Mouse (Mus musculus): Measurements from ENCODE around the gene Kat2b. TPM values are rescaled to one million over a fixed set of nuclear protein-coding genes. Genes with fewer than 3 reads are reported as not detected.
"Not testable (repeated sequence)": the region's sequence is repeated elsewhere in the genome, so short reads cannot be mapped to it uniquely, and the experiment has no call there.

Kat2b gene
- polyA plus RNA-seq, 1 experiment from 2014 or later: 5.1 TPM

- no peak overlapping the region for H3K4me2 ChIP-seq
- H3K27me3 ChIP-seq: no peaks in the 10 kb centered on the region
- WGBS: 92% methylated on average over 8 of the region's 8 CpGs
- no peak overlapping the region for H3K4me3 ChIP-seq
- no peaks in the 10 kb centered on the region for H3K9me3 ChIP-seq
- peaks cover 51% of the 10 kb centered on the region for H3K36me3 ChIP-seq
- H3K27ac ChIP-seq: no peak overlapping the region
- no peaks in the 10 kb centered on the region for H3K4me1 ChIP-seq
- H3K9ac ChIP-seq: no peak overlapping the region
- no peak for ATAC-seq (ENCODE audit: insufficient number of reproducible peaks, insufficient read depth, low FRiP score, low TSS enrichment, low read depth)
Measured at GRCm38 (mm10) chr17:53670453-53670852, 103.8 kb downstream of the Kat2b start.

GRCm38 (mm10) chr17:53678716-53679115 is 112.1 kb downstream of the Kat2b start:
- Histone ChIP-seq H3K9ac (no peak overlapping the region), H3K27me3 (no peaks in the 10 kb centered on the region), H3K27ac (no peak overlapping the region), H3K4me2 (no peak overlapping the region), H3K9me3 (no peaks in the 10 kb centered on the region), H3K36me3 (peaks cover 61% of the 10 kb centered on the region), H3K4me1 (no peaks in the 10 kb centered on the region), H3K4me3 (no peak overlapping the region)
- 84% methylated on average over 8 of the region's 8 CpGs for WGBS
- no peak for ATAC-seq (ENCODE audit: insufficient number of reproducible peaks, insufficient read depth, low FRiP score, low TSS enrichment, low read depth)

GRCm38 (mm10) chr17:53688321-53688720 is 121.7 kb downstream of the Kat2b start:
- Histone ChIP-seq H3K27ac (no peak overlapping the region), H3K4me1 (peaks cover 11% of the 10 kb centered on the region; the same call in 1 of the 2 replicates)
- 22% methylated on average over 1 of the region's 1 CpGs for WGBS

GRCm38 (mm10) chr17:53688877-53689802 is 122.5 kb downstream of the Kat2b start, which contains the start of gene Sgo1:
Gene Sgo1 (minus strand): TSS chr17:53689333.
- WGBS: under 1% methylated on average over 78 of the region's 78 CpGs
- peak within 1 kb of the TSS; percentile 71 for H3K4me2 ChIP-seq
- peaks cover 11% of the 10 kb centered on the region; the same call in 1 of the 2 replicates for H3K4me1 ChIP-seq
- ATAC-seq (ENCODE audit: insufficient number of reproducible peaks, insufficient read depth, low FRiP score, low TSS enrichment, low read depth): peak; percentile 99
- H3K27me3 ChIP-seq: no peaks in the 10 kb centered on the region
- peak within 1 kb of the TSS; percentile 98 for H3K27ac ChIP-seq
- H3K36me3 ChIP-seq: peaks cover 21% of the 10 kb centered on the region
- H3K9ac ChIP-seq: peak within 1 kb of the TSS; percentile 85
- no peaks in the 10 kb centered on the region for H3K9me3 ChIP-seq
- H3K4me3 ChIP-seq: peak within 1 kb of the TSS; percentile 66

More at GRCm38 (mm10) chr17:53688321-53688720, 121.7 kb downstream of the Kat2b start:
- ATAC-seq (ENCODE audit: insufficient number of reproducible peaks, insufficient read depth, low FRiP score, low TSS enrichment, low read depth): no peak
- H3K4me2 ChIP-seq: peak overlapping the region; percentile 71
- no peaks in the 10 kb centered on the region for H3K27me3 ChIP-seq
- peak overlapping the region; percentile 66 for H3K4me3 ChIP-seq
- no peaks in the 10 kb centered on the region for H3K9me3 ChIP-seq
- peak overlapping the region; percentile 85 for H3K9ac ChIP-seq
- peaks cover 28% of the 10 kb centered on the region for H3K36me3 ChIP-seq

GRCm38 (mm10) chr17:53689946-53690345 is 123.3 kb downstream of the Kat2b start:
- Histone ChIP-seq H3K9me3 (no peaks in the 10 kb centered on the region), H3K4me1 (peaks cover 11% of the 10 kb centered on the region; the same call in 1 of the 2 replicates), H3K27me3 (no peaks in the 10 kb centered on the region), H3K4me3 (peak overlapping the region; percentile 66), H3K9ac (peak overlapping the region; percentile 85), H3K4me2 (peak overlapping the region; percentile 71), H3K27ac (peak overlapping the region; percentile 98), H3K36me3 (peaks cover 14% of the 10 kb centered on the region)
- no peak for ATAC-seq (ENCODE audit: insufficient number of reproducible peaks, insufficient read depth, low FRiP score, low TSS enrichment, low read depth)
- WGBS: 25% methylated on average over 7 of the region's 7 CpGs

- H3K4me3 ChIP-seq: no peak overlapping the region
- WGBS: 72% methylated on average over 2 of the region's 2 CpGs
Measured at GRCm38 (mm10) chr17:53694039-53694438, 127.4 kb downstream of the Kat2b start.

GRCm38 (mm10) chr17:53697521-53697920 is 130.9 kb downstream of the Kat2b start:
- not testable (repeated sequence) for ATAC-seq (ENCODE audit: insufficient number of reproducible peaks, insufficient read depth, low FRiP score, low TSS enrichment, low read depth); H3K4me3 ChIP-seq; H3K9ac ChIP-seq; H3K9me3 ChIP-seq; H3K27ac ChIP-seq; H3K27me3 ChIP-seq; H3K4me2 ChIP-seq; H3K36me3 ChIP-seq; H3K4me1 ChIP-seq
- 91% methylated on average over 8 of the region's 8 CpGs for WGBS

More at GRCm38 (mm10) chr17:53694039-53694438, 127.4 kb downstream of the Kat2b start:
- Histone ChIP-seq H3K9ac (no peak overlapping the region), H3K36me3 (no peaks in the 10 kb centered on the region), H3K4me1 (0 out of 2 replicates have a peak, but pooled peaks cover 5% of the 10 kb centered on the region), H3K27me3 (no peaks in the 10 kb centered on the region), H3K27ac (no peak overlapping the region), H3K4me2 (no peak overlapping the region), H3K9me3 (no peaks in the 10 kb centered on the region)
- no peak for ATAC-seq (ENCODE audit: insufficient number of reproducible peaks, insufficient read depth, low FRiP score, low TSS enrichment, low read depth)

GRCm38 (mm10) chr17:53714453-53714852 is 147.8 kb downstream of the Kat2b start:
- H3K36me3 ChIP-seq: no peaks in the 10 kb centered on the region
- no peaks in the 10 kb centered on the region for H3K27me3 ChIP-seq
- no peak overlapping the region for H3K9ac ChIP-seq
- no peaks in the 10 kb centered on the region for H3K4me1 ChIP-seq
- no peak overlapping the region for H3K4me2 ChIP-seq
- ATAC-seq (ENCODE audit: insufficient number of reproducible peaks, insufficient read depth, low FRiP score, low TSS enrichment, low read depth): no peak
- H3K9me3 ChIP-seq: no peaks in the 10 kb centered on the region
- H3K27ac ChIP-seq: no peak overlapping the region
- 49% methylated on average over 1 of the region's 1 CpGs for WGBS
- H3K4me3 ChIP-seq: no peak overlapping the region

DNA sequence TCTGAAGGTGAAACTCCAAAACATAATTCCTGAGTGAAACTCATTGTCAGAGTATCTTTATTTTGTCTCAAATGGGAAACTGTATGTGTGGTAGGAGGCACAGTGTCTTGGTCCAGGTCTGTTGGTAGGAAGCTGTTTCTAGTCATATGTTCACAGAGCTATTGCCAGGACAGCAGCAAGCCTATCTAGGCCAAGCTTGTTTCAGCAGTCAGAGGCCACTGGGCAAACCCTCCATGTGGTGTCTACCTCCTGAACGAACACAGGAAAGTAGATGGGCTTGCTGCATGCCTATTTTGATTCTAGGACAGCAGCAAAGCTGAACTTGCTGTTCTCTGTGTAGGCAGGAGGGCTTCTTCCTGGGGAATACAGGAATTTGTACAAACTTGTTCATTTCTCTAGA is 148.5 kb downstream of the Kat2b start:
- not testable (repeated sequence) for H3K4me1 ChIP-seq; H3K4me3 ChIP-seq; H3K36me3 ChIP-seq; H3K4me2 ChIP-seq; ATAC-seq (ENCODE audit: insufficient number of reproducible peaks, insufficient read depth, low FRiP score, low TSS enrichment, low read depth); H3K27me3 ChIP-seq; H3K27ac ChIP-seq; H3K9me3 ChIP-seq; H3K9ac ChIP-seq
- WGBS: 75% methylated on average over 1 of the region's 1 CpGs

GRCm38 (mm10) chr17:53718474-53718873 is 151.8 kb downstream of the Kat2b start:
- no peak overlapping the region for H3K9ac ChIP-seq
- no peak for ATAC-seq (ENCODE audit: insufficient number of reproducible peaks, insufficient read depth, low FRiP score, low TSS enrichment, low read depth)
- H3K36me3 ChIP-seq: no peaks in the 10 kb centered on the region
- H3K4me3 ChIP-seq: no peak overlapping the region
- H3K27ac ChIP-seq: no peak overlapping the region
- H3K4me1 ChIP-seq: no peaks in the 10 kb centered on the region
- no peaks in the 10 kb centered on the region for H3K9me3 ChIP-seq
- 72% methylated on average over 1 of the region's 1 CpGs for WGBS
- no peaks in the 10 kb centered on the region for H3K27me3 ChIP-seq
- H3K4me2 ChIP-seq: no peak overlapping the region

DNA sequence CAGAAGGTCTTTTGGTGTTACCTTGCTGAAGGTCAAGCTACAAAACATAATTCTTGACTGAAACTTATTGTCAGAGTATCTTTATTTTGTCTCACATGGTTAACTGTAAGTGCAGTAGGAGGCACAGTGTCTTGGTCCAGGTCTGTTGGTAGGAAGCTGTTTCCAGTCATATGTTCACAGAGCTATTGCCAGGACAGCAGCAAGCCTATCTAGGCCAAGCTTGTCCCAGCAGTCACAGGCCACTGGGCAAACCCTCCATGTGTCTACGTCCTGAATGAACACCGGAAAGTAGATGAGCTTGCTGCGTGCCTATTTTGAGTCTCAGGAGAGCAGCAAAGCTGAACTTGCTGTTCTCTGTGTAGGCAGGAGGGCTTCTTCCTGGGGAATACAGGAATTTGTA is 152.3 kb downstream of the Kat2b start:
- H3K4me1 ChIP-seq; H3K27ac ChIP-seq; H3K27me3 ChIP-seq; H3K9ac ChIP-seq; H3K36me3 ChIP-seq; ATAC-seq (ENCODE audit: insufficient number of reproducible peaks, insufficient read depth, low FRiP score, low TSS enrichment, low read depth); H3K9me3 ChIP-seq; H3K4me2 ChIP-seq; H3K4me3 ChIP-seq: not testable (repeated sequence)
- WGBS: 88% methylated on average over 3 of the region's 3 CpGs
